Mouse (Mus musculus) midbrain, embryonic 12.5 days (tissue): ENCODE results near the gene D130052B06Rik. TPM values are rescaled to one million over a fixed set of nuclear protein-coding genes. Genes with fewer than 3 reads are reported as not detected.
A peak's percentile ranks its signal among the peaks of the same experiment; 100 is the strongest.

Experiments used
- ATAC-seq: fragments of 200-750 bp; cut with Nextera tagmentation; 2 replicates; pipeline ENCODE4 v1.8.0; 2017; ENCODE audit warnings: low read depth, moderate TSS enrichment, moderate library complexity; ENCODE audit not compliant: low FRiP score
- H3K27ac ChIP-seq: fragments of 300-500 bp; sonication (generic); replicated peaks from 2 replicates; pipeline ENCODE4 v1.5.1; 2016; ENCODE audit warnings: mild to moderate bottlenecking
- H3K27me3 ChIP-seq: fragments of 300-500 bp; sonication (generic); 2 replicates; pipeline ENCODE4 v1.6.1; 2016; ENCODE audit warnings: mild to moderate bottlenecking
- H3K36me3 ChIP-seq: fragments of 300-500 bp; sonication (generic); 2 replicates; pipeline ENCODE4 v1.6.1; 2016
- H3K4me1 ChIP-seq: fragments of 300-500 bp; sonication (generic); 2 replicates; pipeline ENCODE4 v1.6.1; 2016
- H3K4me2 ChIP-seq: fragments of 300-500 bp; sonication (generic); replicated peaks from 2 replicates; pipeline ENCODE4 v1.6.1; 2016; ENCODE audit warnings: mild to moderate bottlenecking, moderate library complexity
- H3K4me3 ChIP-seq: fragments of 300-500 bp; sonication (generic); 2 replicates; pipeline ENCODE4 v1.5.1; 2016; ENCODE audit warnings: mild to moderate bottlenecking
- H3K9ac ChIP-seq: fragments of 300-500 bp; sonication (generic); replicated peaks from 2 replicates; pipeline ENCODE4 v1.6.1; 2016; ENCODE audit warnings: mild to moderate bottlenecking, moderate library complexity
- H3K9me3 ChIP-seq: fragments of 300-500 bp; sonication (generic); 2 replicates; pipeline ENCODE4 v1.6.1; 2016; ENCODE audit warnings: mild to moderate bottlenecking
- WGBS: fragments of 180-500 bp; shearing (Covaris S2); methylation state at CpG from one replicate; pipeline ENCODE4 v1.1.7; 2016; 5-methylcytosine and 5-hydroxymethylcytosine counted together
- polyA plus RNA-seq: library from polyadenylated mRNA; unstranded; fragments of >200 nt; fragmentation: Nextera tagmentation; extraction: Ambion mirVana; gene quantifications from 2 replicates; pipeline ENCODE4 v1.2.1, GENCODE M21; 2016

Gene D130052B06Rik
- polyA plus RNA-seq, 1 experiment from 2014 or later: 0.08 TPM

GRCm38 (mm10) chr11:33607784-33608183 lies 8.7 kb downstream of the D130052B06Rik start:
- no peak for ATAC-seq
- Histone ChIP-seq H3K4me1 (no peaks in the 10 kb centered on the region), H3K4me2 (no peak overlapping the region), H3K9ac (no peak overlapping the region), H3K4me3 (no peak overlapping the region), H3K9me3 (no peaks in the 10 kb centered on the region), H3K27ac (no peak overlapping the region), H3K27me3 (0 out of 2 replicates have a peak, but pooled peaks cover 5% of the 10 kb centered on the region), H3K36me3 (no peaks in the 10 kb centered on the region)
- 52% methylated on average over 3 of the region's 3 CpGs for WGBS

- Histone ChIP-seq H3K36me3 (no peaks in the 10 kb centered on the region), H3K4me1 (no peaks in the 10 kb centered on the region), H3K27me3 (0 out of 2 replicates have a peak, but pooled peaks cover 5% of the 10 kb centered on the region), H3K9me3 (no peaks in the 10 kb centered on the region), H3K27ac (no peak overlapping the region), H3K4me3 (no peak overlapping the region), H3K9ac (no peak overlapping the region), H3K4me2 (no peak overlapping the region)
- peak; percentile 70 for ATAC-seq
- WGBS: 7% methylated on average over 15 of the region's 15 CpGs
Measured at GRCm38 (mm10) chr11:33614218-33614617, 15.1 kb downstream of the D130052B06Rik start.

GRCm38 (mm10) chr11:33627136-33627742 lies 28.1 kb downstream of the D130052B06Rik start:
- no peaks in the 10 kb centered on the region for H3K36me3 ChIP-seq
- H3K27me3 ChIP-seq: no peaks in the 10 kb centered on the region
- no peak overlapping the region for H3K9ac ChIP-seq
- H3K4me1 ChIP-seq: no peaks in the 10 kb centered on the region
- no peak for ATAC-seq
- no peak overlapping the region for H3K27ac ChIP-seq
- H3K9me3 ChIP-seq: no peaks in the 10 kb centered on the region
- 86% methylated on average over 4 of the region's 4 CpGs for WGBS
- H3K4me2 ChIP-seq: no peak overlapping the region
- H3K4me3 ChIP-seq: no peak overlapping the region

- no peak overlapping the region for H3K27ac ChIP-seq
- H3K4me2 ChIP-seq: no peak overlapping the region
- WGBS: 94% methylated on average over 2 of the region's 2 CpGs
- no peaks in the 10 kb centered on the region for H3K9me3 ChIP-seq
- ATAC-seq: no peak
- no peaks in the 10 kb centered on the region for H3K36me3 ChIP-seq
- no peak overlapping the region for H3K4me3 ChIP-seq
- H3K9ac ChIP-seq: no peak overlapping the region
- H3K27me3 ChIP-seq: no peaks in the 10 kb centered on the region
- H3K4me1 ChIP-seq: no peaks in the 10 kb centered on the region
Measured at GRCm38 (mm10) chr11:33637107-33637506, 38.0 kb downstream of the D130052B06Rik start.

- no peaks in the 10 kb centered on the region for H3K36me3 ChIP-seq
- H3K9ac ChIP-seq: no peak overlapping the region
- WGBS: 81% methylated on average over 2 of the region's 2 CpGs
- no peak overlapping the region for H3K4me3 ChIP-seq
- no peaks in the 10 kb centered on the region for H3K9me3 ChIP-seq
- H3K27me3 ChIP-seq: no peaks in the 10 kb centered on the region
- H3K4me2 ChIP-seq: no peak overlapping the region
- H3K4me1 ChIP-seq: no peaks in the 10 kb centered on the region
- no peak overlapping the region for H3K27ac ChIP-seq
- ATAC-seq: no peak
Measured at GRCm38 (mm10) chr11:33649358-33649757, 50.3 kb downstream of the D130052B06Rik start.

- Histone ChIP-seq H3K4me3 (no peak overlapping the region), H3K9me3 (no peaks in the 10 kb centered on the region), H3K27me3 (no peaks in the 10 kb centered on the region), H3K27ac (no peak overlapping the region), H3K4me2 (no peak overlapping the region), H3K36me3 (no peaks in the 10 kb centered on the region), H3K9ac (no peak overlapping the region), H3K4me1 (no peaks in the 10 kb centered on the region)
- ATAC-seq: no peak
- WGBS: 82% methylated on average over 2 of the region's 2 CpGs
Measured at GRCm38 (mm10) chr11:33654485-33654884, 55.4 kb downstream of the D130052B06Rik start.

- Histone ChIP-seq H3K4me3 (no peak overlapping the region), H3K27me3 (no peaks in the 10 kb centered on the region), H3K27ac (no peak overlapping the region), H3K36me3 (no peaks in the 10 kb centered on the region), H3K9ac (no peak overlapping the region), H3K4me1 (no peaks in the 10 kb centered on the region), H3K4me2 (no peak overlapping the region), H3K9me3 (no peaks in the 10 kb centered on the region)
- WGBS: 82% methylated on average over 3 of the region's 3 CpGs
- ATAC-seq: no peak
Measured at GRCm38 (mm10) chr11:33655221-33655620, 56.1 kb downstream of the D130052B06Rik start.

GRCm38 (mm10) chr11:33655861-33656593 lies 56.9 kb downstream of the D130052B06Rik start:
- Histone ChIP-seq H3K27me3 (no peaks in the 10 kb centered on the region), H3K4me3 (no peak overlapping the region), H3K27ac (no peak overlapping the region), H3K4me2 (no peak overlapping the region), H3K4me1 (no peaks in the 10 kb centered on the region), H3K9ac (no peak overlapping the region), H3K36me3 (no peaks in the 10 kb centered on the region), H3K9me3 (no peaks in the 10 kb centered on the region)
- WGBS: 87% methylated on average over 7 of the region's 7 CpGs
- ATAC-seq: no peak

GRCm38 (mm10) chr11:33660016-33660913 lies 61.2 kb downstream of the D130052B06Rik start:
- no peak overlapping the region for H3K4me3 ChIP-seq
- H3K4me1 ChIP-seq: no peaks in the 10 kb centered on the region
- no peak overlapping the region for H3K27ac ChIP-seq
- no peaks in the 10 kb centered on the region for H3K27me3 ChIP-seq
- H3K9ac ChIP-seq: no peak overlapping the region
- no peak overlapping the region for H3K4me2 ChIP-seq
- WGBS: 86% methylated on average over 13 of the region's 13 CpGs
- no peak for ATAC-seq
- H3K36me3 ChIP-seq: no peaks in the 10 kb centered on the region
- H3K9me3 ChIP-seq: no peaks in the 10 kb centered on the region

GRCm38 (mm10) chr11:33663599-33663998 lies 64.5 kb downstream of the D130052B06Rik start:
- no peaks in the 10 kb centered on the region for H3K36me3 ChIP-seq
- 96% methylated on average over 2 of the region's 2 CpGs for WGBS
- no peak overlapping the region for H3K4me3 ChIP-seq
- H3K9me3 ChIP-seq: no peaks in the 10 kb centered on the region
- no peak overlapping the region for H3K27ac ChIP-seq
- no peak overlapping the region for H3K9ac ChIP-seq
- H3K27me3 ChIP-seq: no peaks in the 10 kb centered on the region
- no peak overlapping the region for H3K4me2 ChIP-seq
- H3K4me1 ChIP-seq: peaks cover 9% of the 10 kb centered on the region
- no peak for ATAC-seq

GRCm38 (mm10) chr11:33668376-33668775 lies 69.3 kb downstream of the D130052B06Rik start:
- Histone ChIP-seq H3K9ac (no peak overlapping the region), H3K4me1 (peaks cover 10% of the 10 kb centered on the region), H3K4me3 (no peak overlapping the region), H3K9me3 (no peaks in the 10 kb centered on the region), H3K27ac (no peak overlapping the region), H3K27me3 (0 out of 2 replicates have a peak, but pooled peaks cover 3% of the 10 kb centered on the region), H3K4me2 (no peak overlapping the region), H3K36me3 (no peaks in the 10 kb centered on the region)
- no peak for ATAC-seq
- WGBS: 73% methylated on average over 6 of the region's 6 CpGs
